Mouse (Mus musculus) left cerebral cortex, postnatal 36 days (tissue): ENCODE data around the gene Akap8. TPM values are rescaled to one million over a fixed set of nuclear protein-coding genes. Genes with fewer than 3 reads are reported as not detected.

Source experiments
- DNase-seq, 2 experiments: peaks; one replicate each; pipeline ENCODE4 v3.0.0; 2021 to 2022; ENCODE audit warnings: low spot score in 2 of 2, mixed read lengths in 1 of 2
- intact Hi-C: fragments of 180-260 bp; cut with DNase I; formaldehyde crosslinking; loops from one replicate; pipeline ENCODE4 v1.15.1; 2025
- total RNA-seq, 2 experiments: library from RNA; stranded (reverse); gene quantifications; 2 replicates each; pipeline ENCODE4 v1.2.3; 2021

Gene Akap8
- total RNA-seq, 2 experiments from 2014 or later: 64.3 to 120 TPM

- no peak for DNase-seq
- intact Hi-C loops: loop anchor here (1.0 to 2.0 kb wide), 2 partner anchors 82 to 145 kb away; no protein-coding TSS in a partner anchor
These were observed 28.9 kb upstream of the Akap8 start for GRCm38 (mm10) chr17:32349851-32350381.

- no peak for DNase-seq
- intact Hi-C loops: loop anchor here (1.0 to 2.0 kb wide), 2 partner anchors 83 to 146 kb away; no protein-coding TSS in a partner anchor
These were observed 28.1 kb upstream of the Akap8 start for GRCm38 (mm10) chr17:32349037-32349732.

DNA sequence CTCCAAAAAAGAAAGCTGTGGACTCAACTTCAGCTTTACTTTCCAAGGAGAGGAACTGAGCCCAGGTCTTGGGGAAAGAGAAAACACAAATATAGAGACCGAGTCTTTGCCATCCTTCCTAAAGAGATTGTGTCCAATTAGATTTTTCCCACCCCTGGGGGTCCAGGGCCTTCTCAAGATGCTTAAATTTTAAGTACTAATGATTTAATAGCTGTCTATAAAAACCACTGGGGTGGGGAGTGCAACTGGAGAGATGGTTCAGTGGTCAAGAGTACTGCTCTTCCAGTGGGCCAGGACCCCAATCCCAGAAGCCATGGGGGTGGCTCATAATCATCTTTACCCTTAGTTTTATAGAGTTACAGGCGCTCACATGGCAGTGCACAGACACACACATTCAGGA, 27.4 kb upstream of the Akap8 start:
- intact Hi-C loops: loop anchor here (2.0 kb wide), 1 partner anchor 146 kb away; no protein-coding TSS in a partner anchor
- no peak for DNase-seq

DNA sequence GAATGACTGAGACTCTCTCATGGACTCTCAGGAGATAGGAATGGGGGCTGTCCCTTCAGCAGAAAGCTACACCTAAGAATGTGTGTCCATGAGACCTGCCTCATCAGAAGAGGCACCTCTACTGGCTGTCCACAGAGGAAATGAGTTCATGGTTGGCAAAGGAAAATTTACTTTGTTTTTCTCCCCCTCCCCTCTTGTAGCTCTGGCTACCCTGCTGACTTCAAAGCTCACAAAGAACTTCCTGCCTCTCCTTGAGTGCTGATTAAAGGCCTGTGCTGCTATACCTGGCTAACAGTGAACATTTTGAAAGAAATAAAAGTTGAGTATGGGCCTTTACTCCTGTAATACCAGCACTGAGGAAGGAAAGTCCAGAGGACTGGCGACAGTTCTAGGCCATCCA, 20.1 kb upstream of the Akap8 start:
- DNase-seq: no peak
- intact Hi-C loops: no loop called here

- intact Hi-C loops: no loop called here
- no peak for DNase-seq
These were observed 19.1 kb upstream of the Akap8 start for GRCm38 (mm10) chr17:32340110-32340509.

DNA sequence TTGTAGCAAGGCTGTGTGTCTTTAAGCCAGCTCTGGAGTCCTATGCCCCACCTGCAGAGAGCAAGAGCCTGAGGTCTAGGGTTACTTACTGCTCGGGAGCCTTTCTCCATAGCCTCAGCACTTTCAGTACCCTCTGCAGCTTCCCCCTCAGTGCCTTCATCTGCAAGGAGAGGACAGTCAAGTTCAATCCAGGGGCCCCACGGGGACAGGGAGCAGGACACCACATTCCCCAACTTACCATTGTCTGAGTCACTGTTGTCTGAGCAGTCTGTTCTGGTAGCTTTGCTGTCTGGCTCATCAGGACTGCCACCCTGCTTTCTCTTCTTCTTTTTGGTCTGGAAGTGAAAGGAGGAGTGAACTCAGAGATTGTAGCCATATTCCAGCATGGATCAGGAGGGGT, 14.8 kb upstream of the Akap8 start:
- intact Hi-C loops: no loop called here
- DNase-seq: no peak

- no peak for DNase-seq
- intact Hi-C loops: no loop called here
These were observed 13.9 kb upstream of the Akap8 start for GRCm38 (mm10) chr17:32334921-32335320.

DNA sequence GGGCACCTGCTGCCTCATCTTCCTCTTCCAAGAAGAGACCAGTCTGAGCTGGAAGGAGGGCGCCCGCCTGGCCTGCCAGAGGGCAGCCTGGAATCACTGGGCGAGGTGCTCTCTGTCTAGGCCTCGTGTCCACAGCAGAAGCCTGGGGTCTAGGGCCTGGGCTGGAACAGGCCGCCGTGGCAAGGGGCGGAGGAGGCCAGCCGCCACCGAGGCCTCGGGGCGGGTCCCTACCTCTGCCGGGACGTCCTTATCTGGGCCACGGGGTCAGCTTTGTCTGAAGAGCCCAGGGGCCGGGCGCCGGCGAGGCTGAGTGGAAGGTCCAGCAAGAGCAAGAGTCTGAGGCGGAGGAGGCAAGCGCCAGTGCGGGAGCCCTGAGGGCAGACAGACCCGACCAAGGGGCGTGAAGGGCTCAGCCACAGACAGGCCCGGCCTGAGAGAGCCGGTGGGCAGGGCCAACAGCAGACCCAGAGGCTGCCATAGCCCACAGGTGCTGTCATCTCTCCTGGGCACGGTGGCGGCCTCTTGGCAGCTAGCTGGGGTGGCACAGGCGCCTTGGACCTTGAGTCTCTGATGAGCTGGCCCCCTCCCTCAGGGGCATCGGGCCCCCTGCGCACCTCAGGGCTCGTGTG, 12.8 kb upstream of the Akap8 start:
- intact Hi-C loops: no loop called here
- no peak for DNase-seq

GRCm38 (mm10) chr17:32327501-32327900, 6.5 kb upstream of the Akap8 start:
- intact Hi-C loops: no loop called here
- no peak for DNase-seq

- intact Hi-C loops: no loop called here
- no peak for DNase-seq
These were observed 1.8 kb upstream of the Akap8 start for GRCm38 (mm10) chr17:32322809-32323208.

DNA sequence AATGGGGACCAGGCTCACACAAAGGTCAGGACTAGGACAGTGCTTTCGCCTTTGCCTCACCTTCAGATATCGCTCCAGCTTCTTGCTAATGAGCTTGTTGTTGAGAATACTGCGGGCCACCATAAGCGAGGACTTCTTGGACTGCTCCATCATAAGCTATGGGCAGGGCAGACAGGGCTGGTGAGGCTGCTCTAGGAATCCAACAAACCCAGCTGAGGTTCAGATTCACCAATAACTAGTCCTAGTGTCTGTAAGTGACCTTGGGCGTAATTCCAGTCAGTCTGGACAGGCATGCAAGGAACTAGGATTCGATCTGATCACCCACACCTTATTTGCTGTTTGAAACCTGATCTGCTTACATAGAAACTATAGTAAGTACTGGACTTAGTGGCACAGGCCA, 798 bp upstream of the Akap8 start:
- intact Hi-C loops: loop anchor here (2.0 kb wide), 2 partner anchors 37 to 67 kb away; partner anchors contain the start of genes Brd4 and Wiz
- no peak for DNase-seq

- DNase-seq: no peak
- intact Hi-C loops: loop anchor here (2.0 kb wide), 2 partner anchors 37 to 67 kb away; partner anchors contain the start of genes Brd4 and Wiz
These were observed 324 bp upstream of the Akap8 start for GRCm38 (mm10) chr17:32321390-32321734.

GRCm38 (mm10) chr17:32319950-32320349, 1.1 kb downstream of the Akap8 start:
- intact Hi-C loops: loop anchor here (2.0 kb wide), 2 partner anchors 35 to 69 kb away; partner anchors contain the start of genes Brd4 and Wiz
- no peak for DNase-seq

GRCm38 (mm10) chr17:32317708-32318107, 3.3 kb downstream of the Akap8 start:
- DNase-seq: no peak
- intact Hi-C loops: no loop called here

DNA sequence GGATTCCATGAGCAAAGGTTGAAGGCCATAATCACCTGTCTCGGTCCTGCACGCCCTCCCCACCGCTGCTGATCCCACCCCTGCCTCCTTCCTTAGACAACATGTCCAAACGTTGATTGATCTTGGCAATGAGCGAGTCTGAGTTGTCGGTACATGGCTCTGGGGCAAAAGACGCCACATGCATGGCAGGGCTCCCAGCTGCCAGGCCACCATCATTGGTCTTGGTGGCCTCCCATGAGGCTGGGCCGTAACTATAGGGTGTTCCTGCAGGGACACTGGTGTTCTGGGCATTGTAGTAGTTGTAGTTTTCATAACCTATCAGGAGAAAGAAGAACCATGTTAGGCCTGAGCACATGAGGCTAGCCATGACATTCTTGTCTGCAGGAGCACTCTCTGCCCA, 4.0 kb downstream of the Akap8 start:
- intact Hi-C loops: no loop called here
- no peak for DNase-seq

DNA sequence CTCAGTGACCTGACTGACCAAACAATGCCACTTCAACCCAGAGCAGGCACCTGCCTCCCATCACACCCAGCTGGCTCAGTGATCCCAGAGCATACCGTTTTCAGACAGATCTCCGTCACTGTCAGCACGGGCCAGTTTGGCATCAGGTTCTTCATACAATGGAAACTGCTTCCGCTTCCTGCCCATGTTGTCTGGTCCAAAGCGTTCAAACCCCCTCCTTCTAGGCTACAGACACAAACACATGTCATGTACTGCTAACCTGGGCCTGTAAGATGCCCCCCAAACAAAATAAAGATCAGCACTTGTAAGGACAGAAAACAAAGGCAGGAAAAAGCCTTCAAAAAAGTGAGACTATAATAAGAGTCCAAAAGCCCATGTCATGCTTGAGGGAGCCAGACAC, 5.5 kb downstream of the Akap8 start:
- DNase-seq: no peak
- intact Hi-C loops: no loop called here

- no peak for DNase-seq
- intact Hi-C loops: no loop called here
These were observed 7.1 kb downstream of the Akap8 start for GRCm38 (mm10) chr17:32313892-32314291.

DNA sequence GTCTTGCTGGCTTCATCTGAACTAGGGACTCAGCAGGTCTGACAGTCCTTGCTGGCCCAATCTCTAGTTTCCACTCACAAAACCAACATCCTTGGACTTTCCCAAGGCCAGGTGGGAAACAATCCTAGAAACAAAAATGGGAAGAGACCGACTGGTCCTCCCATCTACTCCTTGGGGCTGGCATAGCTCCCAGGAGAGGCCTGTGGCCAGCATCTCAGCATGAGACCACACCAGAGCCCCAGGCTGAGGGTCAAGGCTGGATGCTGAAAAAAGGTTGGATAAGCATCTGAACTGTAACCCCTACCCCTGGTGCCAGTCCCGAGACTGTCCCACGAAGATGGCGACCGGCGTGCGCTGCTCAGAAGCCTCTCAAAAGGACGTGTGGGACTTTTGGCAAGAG, 8.2 kb downstream of the Akap8 start:
- DNase-seq: no peak
- intact Hi-C loops: no loop called here

- intact Hi-C loops: no loop called here
- no peak for DNase-seq
These were observed 13.1 kb downstream of the Akap8 start for GRCm38 (mm10) chr17:32307963-32308362.

- DNase-seq: no peak
- intact Hi-C loops: no loop called here
These were observed 22.9 kb downstream of the Akap8 start for GRCm38 (mm10) chr17:32298125-32298524.

GRCm38 (mm10) chr17:32295901-32296300, 25.1 kb downstream of the Akap8 start:
- intact Hi-C loops: no loop called here
- no peak for DNase-seq
